In genomic region chr17:25285033-25285432, GRCm38 (mm10) we compare ENCODE assay signal across 8 mouse cellular contexts. TPM values are rescaled to one million over a fixed set of nuclear protein-coding genes. Genes with fewer than 3 reads are reported as not detected.
DNase-seq lines count a peak whose midpoint lies in the region; ATAC-seq and TF ChIP-seq lines count a peak whose summit lies in the region.

No protein-coding gene starts in this region.

- no peak overlapping the region for H3K27ac ChIP-seq in kidney, adult 2 months (ENCODE audit: insufficient read depth, low read depth, low read length)
- H3K27ac ChIP-seq in kidney, embryonic 16.5 days (ENCODE audit: low read length): no peak overlapping the region
- no peak overlapping the region for H3K27ac ChIP-seq in stomach, postnatal 0 days (replicated peaks)

- TF ChIP-seq POLR2A in kidney, adult 2 months (IDR thresholded peaks at IDR 0.05; ENCODE audit: low read depth, low read length): no peak

- H3K36me3 ChIP-seq in kidney, adult 2 months (ENCODE audit: control insufficient read depth, insufficient read depth, low read length): no peaks in the 10 kb centered on the region
- no peaks in the 10 kb centered on the region for H3K36me3 ChIP-seq in kidney, embryonic 16.5 days (ENCODE audit: insufficient read depth, low read length)
- H3K36me3 ChIP-seq in stomach, postnatal 0 days (ENCODE audit: control insufficient read depth, insufficient read depth, low read length): no peaks in the 10 kb centered on the region

- TF ChIP-seq CTCF in kidney, adult 2 months (conservative IDR thresholded peaks at IDR 0.05; ENCODE audit: insufficient read depth, insufficient read length, low read depth, low read length): peak; percentile 99
- peak; percentile 95 for TF ChIP-seq CTCF in stomach, postnatal 0 days (IDR thresholded peaks at IDR 0.05; ENCODE audit: low read depth)

- no peaks in the 10 kb centered on the region; the same call in 1 of the 2 replicates for H3K9me3 ChIP-seq in kidney, embryonic 16.5 days (ENCODE audit: low read length)
- H3K9me3 ChIP-seq in stomach, postnatal 0 days (ENCODE audit: control insufficient read depth, low read length): no peaks in the 10 kb centered on the region

- H3K4me1 ChIP-seq in kidney, adult 2 months (ENCODE audit: control insufficient read depth, insufficient read depth, low read length): no peaks in the 10 kb centered on the region
- no peaks in the 10 kb centered on the region for H3K4me1 ChIP-seq in kidney, embryonic 16.5 days (ENCODE audit: insufficient read depth, low read length)
- H3K4me1 ChIP-seq in stomach, postnatal 0 days (replicated peaks; ENCODE audit: control insufficient read depth, insufficient read depth): no peaks in the 10 kb centered on the region

- no peaks in the 10 kb centered on the region for H3K27me3 ChIP-seq in kidney, adult 2 months (replicated peaks; ENCODE audit: control insufficient read depth, insufficient read depth, low read length)
- no peaks in the 10 kb centered on the region for H3K27me3 ChIP-seq in kidney, embryonic 16.5 days (ENCODE audit: insufficient read depth, low read length)
- no peaks in the 10 kb centered on the region for H3K27me3 ChIP-seq in stomach, postnatal 0 days (ENCODE audit: control insufficient read depth, insufficient read depth, low read length)

- DNase-seq in kidney, adult 2 months: peak; percentile 92
- DNase-seq in adrenal gland, adult (ENCODE audit: inconsistent age in 2 of 2, low spot score in 1 of 2): peak; percentile 76 to 93
- DNase-seq in heart, postnatal 36 days: peak; percentile 60 to 70
- peak; percentile 44 to 56 for DNase-seq in left cerebral cortex, postnatal 25 days (ENCODE audit: low spot score in 2 of 2)
- DNase-seq in naive thymus-derived CD4-positive, alpha-beta T cell, adult 2 months (ENCODE audit: low read depth): peak; percentile 89
- peak; percentile 73 for DNase-seq in stomach, postnatal 0 days (ENCODE audit: low spot score)

- H3K4me3 ChIP-seq in kidney, adult 2 months (ENCODE audit: insufficient read depth, low read depth, low read length): no peak overlapping the region
- no peak overlapping the region for H3K4me3 ChIP-seq in kidney, embryonic 16.5 days (ENCODE audit: low read length)
- no peak overlapping the region for H3K4me3 ChIP-seq in stomach, postnatal 0 days (ENCODE audit: low read depth, low read length)

- H3K9ac ChIP-seq in kidney, embryonic 16.5 days (replicated peaks; ENCODE audit: low read length): no peak overlapping the region
- H3K9ac ChIP-seq in stomach, postnatal 0 days (ENCODE audit: low read length): no peak overlapping the region

- WGBS in kidney, adult 2 months: 20% methylated on average over 3 of the region's 3 CpGs
- 25% methylated on average over 3 of the region's 3 CpGs for whole genome bisulfite sequencing in kidney, embryonic 16.5 days
- 19% methylated on average over 3 of the region's 3 CpGs for WGBS in stomach, postnatal 0 days

- H3K4me2 ChIP-seq in kidney, embryonic 16.5 days (replicated peaks; ENCODE audit: low read depth, low read length): no peak overlapping the region
- no peak overlapping the region for H3K4me2 ChIP-seq in stomach, postnatal 0 days (replicated peaks; ENCODE audit: low read depth)

- intact Hi-C loops in heart, postnatal 36 days (cut with DNase I): loop anchor here (2.0 kb wide), 1 partner anchor 342 kb away; no protein-coding TSS in a partner anchor
- intact Hi-C loops in left cerebral cortex, postnatal 25 days (cut with DNase I): no loop called here

- no peak for TF ChIP-seq EP300 in stomach, postnatal 0 days (optimal IDR thresholded peaks at IDR 0.05)

- ATAC-seq in kidney, embryonic 16.5 days (ENCODE audit: low FRiP score, low TSS enrichment): no peak
- peak; percentile 83 for ATAC-seq in common myeloid progenitor, adult 5-6 weeks (replicated peaks; ENCODE audit: low read depth, poor library complexity, severe bottlenecking)
- peak; percentile 38 for ATAC-seq in stomach, postnatal 0 days (ENCODE audit: low FRiP score, low TSS enrichment)

RNA-seq across cellular contexts. Expression of gene Ube2i, which starts 10.6 kb away (rescaled TPM):
- 110 and 128 TPM in 2 replicates for polyA plus RNA-seq in kidney, adult 2 months (2012; rRNA removed)
- polyA plus RNA-seq in kidney, embryonic 16.5 days (2015; fragmentation: Nextera tagmentation; extraction: Ambion mirVana): 611 and 640 TPM in 2 replicates
- total RNA-seq in common myeloid progenitor, adult 5-6 weeks (2017): 313 and 322 TPM in 2 replicates
- total RNA-seq in heart, postnatal 36 days (2021): 10 to 100 TPM; 84.3 to 95.1 TPM
- 100 to 1,000 TPM; 209 to 215 TPM for total RNA-seq in left cerebral cortex, postnatal 25 days (2021)
- polyA plus RNA-seq in stomach, postnatal 0 days (2015; fragmentation: Nextera tagmentation; extraction: Ambion mirVana): 308 and 318 TPM in 2 replicates

RNA-seq across cellular contexts. Expression of gene Prss34, which starts 13.2 kb away (rescaled TPM):
- not detected in 2 replicates for polyA plus RNA-seq in kidney, adult 2 months (2012; rRNA removed)
- polyA plus RNA-seq in kidney, embryonic 16.5 days (2015; fragmentation: Nextera tagmentation; extraction: Ambion mirVana): 0.30 TPM in 1 of 2 replicates, not detected in the other
- 1.2 and 1.5 TPM in 2 replicates for total RNA-seq in common myeloid progenitor, adult 5-6 weeks (2017)
- under 1 TPM; 0.22 to 0.25 TPM for total RNA-seq in heart, postnatal 36 days (2021)
- not detected for total RNA-seq in left cerebral cortex, postnatal 25 days (2021)
- polyA plus RNA-seq in stomach, postnatal 0 days (2015; fragmentation: Nextera tagmentation; extraction: Ambion mirVana): 0.50 and 0.52 TPM in 2 replicates

RNA-seq across cellular contexts. Expression of gene Prss28, which starts 23.4 kb away (rescaled TPM):
- polyA plus RNA-seq in kidney, adult 2 months (2012; rRNA removed): not detected in 2 replicates
- not detected in 2 replicates for polyA plus RNA-seq in kidney, embryonic 16.5 days (2015; fragmentation: Nextera tagmentation; extraction: Ambion mirVana)
- total RNA-seq in common myeloid progenitor, adult 5-6 weeks (2017): not detected in 2 replicates
- not detected for total RNA-seq in heart, postnatal 36 days (2021)
- not detected for total RNA-seq in left cerebral cortex, postnatal 25 days (2021)
- polyA plus RNA-seq in stomach, postnatal 0 days (2015; fragmentation: Nextera tagmentation; extraction: Ambion mirVana): not detected in 2 replicates

RNA-seq across cellular contexts. Expression of gene Baiap3, which starts 28.9 kb away (rescaled TPM):
- 5.6 and 6.9 TPM in 2 replicates for polyA plus RNA-seq in kidney, adult 2 months (2012; rRNA removed)
- 2.0 and 2.3 TPM in 2 replicates for polyA plus RNA-seq in kidney, embryonic 16.5 days (2015; fragmentation: Nextera tagmentation; extraction: Ambion mirVana)
- 0.59 and 2.6 TPM in 2 replicates for total RNA-seq in common myeloid progenitor, adult 5-6 weeks (2017)
- under 1 TPM; 0.42 to 0.43 TPM for total RNA-seq in heart, postnatal 36 days (2021)
- 10 to 100 TPM; 17.9 to 28.6 TPM for total RNA-seq in left cerebral cortex, postnatal 25 days (2021)
- polyA plus RNA-seq in stomach, postnatal 0 days (2015; fragmentation: Nextera tagmentation; extraction: Ambion mirVana): 1.2 and 1.3 TPM in 2 replicates

RNA-seq across cellular contexts. Expression of gene Prss29, which starts 33.4 kb away (rescaled TPM):
- not detected in 2 replicates for polyA plus RNA-seq in kidney, adult 2 months (2012; rRNA removed)
- not detected in 2 replicates for polyA plus RNA-seq in kidney, embryonic 16.5 days (2015; fragmentation: Nextera tagmentation; extraction: Ambion mirVana)
- not detected in 2 replicates for total RNA-seq in common myeloid progenitor, adult 5-6 weeks (2017)
- total RNA-seq in heart, postnatal 36 days (2021): not detected
- total RNA-seq in left cerebral cortex, postnatal 25 days (2021): not detected
- not detected in 2 replicates for polyA plus RNA-seq in stomach, postnatal 0 days (2015; fragmentation: Nextera tagmentation; extraction: Ambion mirVana)
